Mouse (Mus musculus): ENCODE measurements around the gene Rdh19. TPM values are rescaled to one million over a fixed set of nuclear protein-coding genes. Genes with fewer than 3 reads are reported as not detected.

Rdh19 gene
- polyA plus RNA-seq, 1 experiment: not detected

DNA sequence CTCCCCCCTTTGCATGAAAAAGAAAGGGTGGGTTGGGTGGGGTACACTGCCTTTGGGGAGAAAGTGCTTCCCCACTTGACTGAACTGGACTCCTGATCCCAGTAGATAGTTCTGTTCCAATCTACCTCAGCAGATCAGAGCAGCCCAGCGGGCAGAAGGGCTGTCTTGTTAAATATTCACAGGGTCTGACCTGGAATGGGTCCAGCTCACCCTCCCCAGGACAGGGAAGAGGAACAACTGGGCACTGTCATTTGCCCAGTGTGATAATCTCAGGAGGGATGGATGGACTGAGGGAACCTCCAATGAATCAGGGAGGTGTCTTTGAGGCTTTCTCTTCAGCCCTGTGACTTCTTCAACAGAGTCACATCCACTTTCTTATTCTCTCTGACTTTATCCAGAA is 1.6 kb upstream of the Rdh19 start:
- H3K27me3 ChIP-seq (ENCODE audit: control insufficient read depth, insufficient read depth, low read length): no peaks in the 10 kb centered on the region
- no peak overlapping the region for H3K4me3 ChIP-seq (ENCODE audit: control insufficient read depth, low read depth, low read length)
- H3K27ac ChIP-seq (ENCODE audit: control insufficient read depth, insufficient read depth, low read depth, low read length): no peak overlapping the region
- no peaks in the 10 kb centered on the region for H3K36me3 ChIP-seq (ENCODE audit: control insufficient read depth, insufficient read depth, low read length)
- TF ChIP-seq CTCF (IDR thresholded peaks at IDR 0.05; ENCODE audit: control insufficient read depth, insufficient read depth, insufficient replicate concordance, low read depth, low read length): no peak
- TF ChIP-seq POLR2A (IDR thresholded peaks at IDR 0.05; ENCODE audit: control insufficient read depth, low read depth, low read length): no peak
- H3K4me1 ChIP-seq (ENCODE audit: control insufficient read depth, insufficient read depth, low read length): no peaks in the 10 kb centered on the region

- no peak overlapping the region for H3K27ac ChIP-seq (ENCODE audit: control insufficient read depth, insufficient read depth, low read depth, low read length)
- H3K27me3 ChIP-seq (ENCODE audit: control insufficient read depth, insufficient read depth, low read length): no peaks in the 10 kb centered on the region
- H3K4me3 ChIP-seq (ENCODE audit: control insufficient read depth, low read depth, low read length): no peak overlapping the region
- TF ChIP-seq POLR2A (IDR thresholded peaks at IDR 0.05; ENCODE audit: control insufficient read depth, low read depth, low read length) (no peak), CTCF (IDR thresholded peaks at IDR 0.05; ENCODE audit: control insufficient read depth, insufficient read depth, insufficient replicate concordance, low read depth, low read length) (no peak)
- H3K36me3 ChIP-seq (ENCODE audit: control insufficient read depth, insufficient read depth, low read length): no peaks in the 10 kb centered on the region
- no peaks in the 10 kb centered on the region for H3K4me1 ChIP-seq (ENCODE audit: control insufficient read depth, insufficient read depth, low read length)
These were observed 6.6 kb downstream of the Rdh19 start for GRCm38 (mm10) chr10:127856376-127856775.

- no peaks in the 10 kb centered on the region for H3K27me3 ChIP-seq (ENCODE audit: control insufficient read depth, insufficient read depth, low read length)
- H3K27ac ChIP-seq (ENCODE audit: control insufficient read depth, insufficient read depth, low read depth, low read length): no peak overlapping the region
- no peak for TF ChIP-seq POLR2A (IDR thresholded peaks at IDR 0.05; ENCODE audit: control insufficient read depth, low read depth, low read length)
- no peak for TF ChIP-seq CTCF (IDR thresholded peaks at IDR 0.05; ENCODE audit: control insufficient read depth, insufficient read depth, insufficient replicate concordance, low read depth, low read length)
- H3K4me1 ChIP-seq (ENCODE audit: control insufficient read depth, insufficient read depth, low read length): no peaks in the 10 kb centered on the region
- H3K4me3 ChIP-seq (ENCODE audit: control insufficient read depth, low read depth, low read length): no peak overlapping the region
- H3K36me3 ChIP-seq (ENCODE audit: control insufficient read depth, insufficient read depth, low read length): no peaks in the 10 kb centered on the region
These were observed 15.2 kb downstream of the Rdh19 start for GRCm38 (mm10) chr10:127864931-127865330.

- Histone ChIP-seq H3K27me3 (ENCODE audit: control insufficient read depth, insufficient read depth, low read length) (no peaks in the 10 kb centered on the region), H3K36me3 (ENCODE audit: control insufficient read depth, insufficient read depth, low read length) (no peaks in the 10 kb centered on the region), H3K4me3 (ENCODE audit: control insufficient read depth, low read depth, low read length) (no peak within 1 kb of the TSS), H3K4me1 (ENCODE audit: control insufficient read depth, insufficient read depth, low read length) (no peaks in the 10 kb centered on the region), H3K27ac (ENCODE audit: control insufficient read depth, insufficient read depth, low read depth, low read length) (no peak within 1 kb of the TSS)
- TF ChIP-seq POLR2A (IDR thresholded peaks at IDR 0.05; ENCODE audit: control insufficient read depth, low read depth, low read length): no peak
- TF ChIP-seq CTCF (IDR thresholded peaks at IDR 0.05; ENCODE audit: control insufficient read depth, insufficient read depth, insufficient replicate concordance, low read depth, low read length): no peak
These were observed 16.5 kb downstream of the Rdh19 start, which contains the start of gene Rdh16f2 for GRCm38 (mm10) chr10:127866232-127866631. TSS of gene Rdh16f2 (plus strand) at chr10:127866474.

DNA sequence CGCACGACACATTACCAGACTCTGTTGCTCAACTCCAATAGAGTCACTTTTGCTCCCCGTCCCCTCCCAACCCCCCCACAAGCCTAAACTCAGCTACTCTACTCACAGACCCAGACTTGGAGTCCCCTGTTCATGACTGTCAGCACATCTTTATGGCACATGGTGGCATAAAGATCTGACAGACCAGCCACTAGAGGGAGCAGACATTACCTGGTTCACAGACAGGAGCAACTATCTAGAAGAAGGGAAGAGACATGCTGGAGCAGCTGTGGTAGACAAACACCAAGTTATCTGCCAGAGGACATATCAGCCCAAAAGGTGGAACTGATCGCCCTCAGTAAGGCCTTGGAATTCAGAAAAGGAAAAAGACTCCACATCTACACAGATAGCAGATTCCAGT is 22.8 kb downstream of the Rdh19 start:
- no peak for TF ChIP-seq CTCF (IDR thresholded peaks at IDR 0.05; ENCODE audit: control insufficient read depth, insufficient read depth, insufficient replicate concordance, low read depth, low read length)
- TF ChIP-seq POLR2A (IDR thresholded peaks at IDR 0.05; ENCODE audit: control insufficient read depth, low read depth, low read length): no peak
- H3K27me3 ChIP-seq (ENCODE audit: control insufficient read depth, insufficient read depth, low read length): no peaks in the 10 kb centered on the region
- no peak overlapping the region for H3K4me3 ChIP-seq (ENCODE audit: control insufficient read depth, low read depth, low read length)
- no peak overlapping the region for H3K27ac ChIP-seq (ENCODE audit: control insufficient read depth, insufficient read depth, low read depth, low read length)
- H3K36me3 ChIP-seq (ENCODE audit: control insufficient read depth, insufficient read depth, low read length): no peaks in the 10 kb centered on the region
- no peaks in the 10 kb centered on the region for H3K4me1 ChIP-seq (ENCODE audit: control insufficient read depth, insufficient read depth, low read length)

DNA sequence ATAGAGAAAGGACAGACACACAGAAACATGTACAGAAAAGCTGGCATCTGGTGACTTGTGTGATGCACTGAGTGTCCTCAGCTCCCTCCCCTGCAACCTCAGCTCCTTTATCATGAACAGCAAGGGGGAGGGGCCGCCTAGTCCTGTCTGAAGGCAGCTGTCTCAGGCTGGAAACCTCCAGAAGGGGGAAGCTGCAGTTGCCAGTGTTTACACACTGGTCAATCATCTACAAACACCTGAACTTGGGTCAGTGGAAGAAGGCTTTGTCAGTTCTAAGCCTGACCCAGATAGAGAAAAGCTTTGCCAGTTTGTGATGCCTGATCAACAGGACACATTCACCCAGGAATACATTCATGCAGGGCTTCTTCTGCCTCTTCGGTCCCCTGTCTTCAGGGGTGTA is 28.0 kb downstream of the Rdh19 start:
- H3K36me3 ChIP-seq (ENCODE audit: control insufficient read depth, insufficient read depth, low read length): no peaks in the 10 kb centered on the region
- H3K4me3 ChIP-seq (ENCODE audit: control insufficient read depth, low read depth, low read length): no peak overlapping the region
- H3K27me3 ChIP-seq (ENCODE audit: control insufficient read depth, insufficient read depth, low read length): no peaks in the 10 kb centered on the region
- no peaks in the 10 kb centered on the region for H3K4me1 ChIP-seq (ENCODE audit: control insufficient read depth, insufficient read depth, low read length)
- no peak overlapping the region for H3K27ac ChIP-seq (ENCODE audit: control insufficient read depth, insufficient read depth, low read depth, low read length)
- TF ChIP-seq CTCF (IDR thresholded peaks at IDR 0.05; ENCODE audit: control insufficient read depth, insufficient read depth, insufficient replicate concordance, low read depth, low read length) (no peak), POLR2A (IDR thresholded peaks at IDR 0.05; ENCODE audit: control insufficient read depth, low read depth, low read length) (no peak)

- no peaks in the 10 kb centered on the region for H3K4me1 ChIP-seq (ENCODE audit: control insufficient read depth, insufficient read depth, low read length)
- no peak overlapping the region for H3K27ac ChIP-seq (ENCODE audit: control insufficient read depth, insufficient read depth, low read depth, low read length)
- TF ChIP-seq POLR2A (IDR thresholded peaks at IDR 0.05; ENCODE audit: control insufficient read depth, low read depth, low read length): no peak
- TF ChIP-seq CTCF (IDR thresholded peaks at IDR 0.05; ENCODE audit: control insufficient read depth, insufficient read depth, insufficient replicate concordance, low read depth, low read length): no peak
- H3K36me3 ChIP-seq (ENCODE audit: control insufficient read depth, insufficient read depth, low read length): no peaks in the 10 kb centered on the region
- no peak overlapping the region for H3K4me3 ChIP-seq (ENCODE audit: control insufficient read depth, low read depth, low read length)
- H3K27me3 ChIP-seq (ENCODE audit: control insufficient read depth, insufficient read depth, low read length): no peaks in the 10 kb centered on the region
These were observed 28.7 kb downstream of the Rdh19 start for GRCm38 (mm10) chr10:127878262-127879057.
